Mouse (Mus musculus) forebrain, embryonic 16.5 days (tissue): ENCODE results near the gene Speer4b. TPM values are rescaled to one million over a fixed set of nuclear protein-coding genes. Genes with fewer than 3 reads are reported as not detected.
"Not testable (repeated sequence)": the region's sequence is repeated elsewhere in the genome, so short reads cannot be mapped to it uniquely, and the experiment has no call there.

Source experiments
- ATAC-seq: fragments of 200-750 bp; cut with Nextera tagmentation; 2 replicates; pipeline ENCODE4 v1.8.0; 2017; ENCODE audit warnings: mild to moderate bottlenecking, moderate library complexity
- H3K27ac ChIP-seq: fragments of 300-500 bp; sonication (generic); 2 replicates; pipeline ENCODE4 v1.5.1; 2014; ENCODE audit warnings: low read length, control low read depth
- H3K27me3 ChIP-seq: fragments of 300-500 bp; sonication (generic); replicated peaks from 2 replicates; pipeline ENCODE4 v1.6.1; 2014; ENCODE audit warnings: low read length; ENCODE audit not compliant: control insufficient read depth, insufficient read depth
- H3K36me3 ChIP-seq: fragments of 300-500 bp; sonication (generic); 2 replicates; pipeline ENCODE4 v1.6.1; 2014; ENCODE audit not compliant: control insufficient read depth, insufficient read depth
- H3K4me1 ChIP-seq: fragments of 300-500 bp; sonication (generic); replicated peaks from 2 replicates; pipeline ENCODE4 v1.6.1; 2014; ENCODE audit warnings: low read length; ENCODE audit not compliant: control insufficient read depth, insufficient read depth
- H3K4me2 ChIP-seq: fragments of 300-500 bp; sonication (generic); 2 replicates; pipeline ENCODE4 v1.6.1; 2014; ENCODE audit warnings: mild to moderate bottlenecking, low read length, control low read depth
- H3K4me3 ChIP-seq: fragments of 300-500 bp; sonication (generic); replicated peaks from 2 replicates; pipeline ENCODE4 v1.5.1; 2014; ENCODE audit warnings: mild to moderate bottlenecking, low read length, control low read depth
- H3K9ac ChIP-seq: fragments of 300-500 bp; sonication (generic); replicated peaks from 2 replicates; pipeline ENCODE4 v1.6.1; 2014; ENCODE audit warnings: low read depth, low read length, control low read depth
- H3K9me3 ChIP-seq: fragments of 300-500 bp; sonication (generic); 2 replicates; pipeline ENCODE4 v1.6.1; 2016; ENCODE audit warnings: low read length; ENCODE audit not compliant: control insufficient read depth
- WGBS: fragments of 180-500 bp; shearing (Covaris S2); extraction: QIAGEN DNeasy Blood & Tissue Kit; methylation state at CpG from one replicate; pipeline ENCODE4 v1.1.7; 2014; 5-methylcytosine and 5-hydroxymethylcytosine counted together
- polyA plus RNA-seq: library from polyadenylated mRNA; unstranded; fragments of >200 nt; fragmentation: Nextera tagmentation; extraction: Ambion mirVana; gene quantifications from 2 replicates; pipeline ENCODE4 v1.2.1, GENCODE M21; 2015

Speer4b gene
- polyA plus RNA-seq: 0.72 TPM in 1 of 2 replicates, not detected in the other

DNA sequence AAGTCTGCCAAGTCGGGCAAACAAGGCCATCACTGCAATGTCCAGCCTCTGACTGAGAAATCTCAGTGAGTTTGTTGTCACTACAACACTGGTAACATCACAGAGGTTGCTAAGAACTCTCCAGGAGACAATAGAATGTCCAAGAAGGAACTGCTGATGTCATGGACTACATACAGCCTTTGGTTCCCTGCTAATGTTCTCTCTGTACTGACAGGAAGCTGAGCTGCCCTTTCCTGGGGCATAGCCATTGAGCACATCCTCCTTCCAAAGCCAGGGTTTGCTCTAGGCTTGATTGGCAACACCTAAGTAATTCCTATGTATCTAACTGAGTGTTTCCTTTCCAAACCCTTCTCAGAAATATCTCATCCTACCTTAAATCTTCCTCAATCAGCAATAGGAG is at the start of gene Speer4b:
Gene Speer4b (minus strand): TSS at position 101 of the 400 bp plus-strand sequence.
- H3K36me3 ChIP-seq, H3K9ac ChIP-seq, H3K9me3 ChIP-seq, H3K27me3 ChIP-seq, H3K27ac ChIP-seq, H3K4me2 ChIP-seq, H3K4me3 ChIP-seq, ATAC-seq, H3K4me1 ChIP-seq: not testable (repeated sequence)
- WGBS: 58% methylated on average over 1 of the region's 1 CpGs

DNA sequence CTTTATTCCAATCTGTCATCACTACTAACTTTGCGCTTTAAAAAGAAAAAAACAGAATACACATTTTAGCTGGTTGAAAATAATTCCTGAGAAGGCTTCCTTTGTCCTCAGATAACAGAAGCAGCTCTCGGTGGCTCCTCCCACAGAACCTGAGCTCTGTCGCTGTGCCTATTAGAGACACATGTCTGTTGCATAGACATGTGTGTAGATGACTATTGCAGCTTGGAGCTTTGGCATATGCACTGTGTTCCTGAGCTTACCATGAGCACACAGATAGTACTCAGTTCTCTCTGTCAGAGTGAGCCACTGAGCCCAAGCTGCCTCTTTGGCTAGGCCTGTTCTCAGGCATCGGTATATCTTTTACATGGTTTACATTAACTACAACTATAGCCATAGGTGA is 48.1 kb upstream of the Speer4b start:
- no peak for ATAC-seq
- WGBS: 88% methylated on average over 4 of the region's 4 CpGs
- Histone ChIP-seq H3K27me3 (no peaks in the 10 kb centered on the region), H3K36me3 (no peaks in the 10 kb centered on the region), H3K9me3 (no peaks in the 10 kb centered on the region), H3K4me2 (no peak overlapping the region), H3K4me3 (no peak overlapping the region), H3K4me1 (no peaks in the 10 kb centered on the region), H3K27ac (no peak overlapping the region), H3K9ac (no peak overlapping the region)

DNA sequence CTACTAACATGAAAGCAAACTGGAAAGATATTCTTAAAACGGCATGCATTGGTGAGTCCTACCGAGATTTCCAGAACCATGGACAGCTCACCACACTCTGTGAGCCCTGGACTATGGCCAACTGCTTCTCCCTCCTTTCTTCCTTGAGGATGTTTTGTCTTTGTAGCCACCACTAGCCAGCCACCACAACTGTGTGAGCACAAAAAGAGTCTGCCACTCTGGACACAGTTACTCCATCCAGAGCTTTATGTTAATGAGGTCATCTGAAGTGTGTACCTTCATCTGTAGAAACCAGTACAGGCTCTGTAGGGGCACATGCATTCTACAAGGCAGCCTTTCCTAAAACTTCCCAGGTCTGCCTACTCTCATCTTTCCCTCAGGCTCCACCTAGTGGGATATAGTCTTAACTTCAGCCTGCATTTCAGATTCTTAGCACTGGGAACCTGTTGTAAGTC is 43.6 kb upstream of the Speer4b start:
- Histone ChIP-seq H3K27me3 (no peaks in the 10 kb centered on the region), H3K4me2 (no peak overlapping the region), H3K9me3 (no peaks in the 10 kb centered on the region), H3K9ac (no peak overlapping the region), H3K36me3 (no peaks in the 10 kb centered on the region), H3K27ac (no peak overlapping the region), H3K4me1 (no peaks in the 10 kb centered on the region), H3K4me3 (no peak overlapping the region)
- ATAC-seq: peak; percentile 86
- 12% methylated on average over 2 of the region's 2 CpGs for WGBS

DNA sequence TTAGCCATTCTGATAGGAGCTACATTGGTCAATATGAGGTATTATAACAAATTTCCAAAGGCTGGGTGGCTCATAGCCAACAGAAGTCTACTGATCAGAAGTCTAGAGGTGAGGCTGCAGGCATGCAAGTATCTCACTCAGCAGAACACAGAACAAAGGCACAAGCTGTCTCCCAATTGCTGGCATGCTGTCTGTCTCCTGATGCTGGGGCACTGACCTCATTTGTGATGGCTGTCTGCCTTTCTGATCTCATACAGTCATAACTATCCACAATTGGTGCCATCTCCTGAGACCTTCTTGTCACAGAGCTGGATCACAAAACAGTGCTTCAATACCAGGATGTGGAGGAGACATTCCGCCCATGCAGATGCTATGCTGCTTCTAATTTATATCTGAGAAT is 25.7 kb upstream of the Speer4b start:
- Histone ChIP-seq H3K4me3 (no peak overlapping the region), H3K9me3 (no peaks in the 10 kb centered on the region), H3K9ac (no peak overlapping the region), H3K4me1 (no peaks in the 10 kb centered on the region), H3K27ac (no peak overlapping the region), H3K27me3 (no peaks in the 10 kb centered on the region), H3K36me3 (no peaks in the 10 kb centered on the region), H3K4me2 (no peak overlapping the region)
- no peak for ATAC-seq
- WGBS: 97% methylated on average over 1 of the region's 1 CpGs

DNA sequence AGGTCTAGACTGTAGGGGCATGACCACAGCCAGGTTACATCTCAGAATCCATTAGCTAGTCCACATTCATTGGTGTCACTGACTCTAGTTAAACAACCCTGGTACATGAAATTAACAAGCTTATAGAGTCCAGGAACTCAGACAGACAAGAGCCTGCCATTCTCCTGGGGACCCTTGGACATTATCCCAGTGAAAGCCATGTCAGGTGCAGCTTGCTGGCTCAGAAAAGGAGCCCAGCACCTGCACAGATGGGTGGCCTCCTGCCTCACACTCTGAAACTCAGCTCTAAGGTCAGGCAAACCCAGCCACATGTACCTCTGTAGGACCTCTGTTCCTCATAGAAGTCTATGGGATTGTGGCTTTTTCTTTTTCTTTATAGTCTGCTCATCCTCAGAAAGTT is 17.5 kb upstream of the Speer4b start:
- Histone ChIP-seq H3K36me3 (no peaks in the 10 kb centered on the region), H3K27ac (no peak overlapping the region), H3K4me3 (no peak overlapping the region), H3K4me1 (no peaks in the 10 kb centered on the region), H3K27me3 (no peaks in the 10 kb centered on the region), H3K4me2 (no peak overlapping the region), H3K9me3 (no peaks in the 10 kb centered on the region), H3K9ac (no peak overlapping the region)
- no peak for ATAC-seq

DNA sequence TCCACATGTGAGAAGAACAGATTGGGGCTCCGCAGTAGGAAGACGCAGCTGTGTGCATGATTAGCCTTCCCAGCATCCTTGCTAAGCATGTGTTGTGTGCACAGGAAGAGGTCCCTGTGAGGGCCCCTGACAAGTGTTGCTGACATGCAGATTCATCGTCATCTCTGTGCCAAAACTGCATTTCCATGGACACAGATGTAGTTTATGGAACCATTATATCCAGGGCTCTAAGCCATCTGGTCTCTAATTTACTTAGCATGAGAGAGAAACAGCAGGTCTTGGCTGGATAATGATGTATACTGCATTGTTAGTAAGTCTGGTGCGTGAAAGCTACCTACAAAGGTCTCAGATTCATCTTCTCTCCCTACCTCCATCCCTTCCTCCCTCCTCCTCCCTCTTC is 10.3 kb downstream of the Speer4b start:
- Histone ChIP-seq H3K27ac (no peak overlapping the region), H3K36me3 (no peaks in the 10 kb centered on the region), H3K27me3 (no peaks in the 10 kb centered on the region), H3K9ac (no peak overlapping the region), H3K4me2 (no peak overlapping the region), H3K9me3 (no peaks in the 10 kb centered on the region), H3K4me3 (no peak overlapping the region), H3K4me1 (no peaks in the 10 kb centered on the region)
- ATAC-seq: no peak
- WGBS: 70% methylated on average over 4 of the region's 4 CpGs

DNA sequence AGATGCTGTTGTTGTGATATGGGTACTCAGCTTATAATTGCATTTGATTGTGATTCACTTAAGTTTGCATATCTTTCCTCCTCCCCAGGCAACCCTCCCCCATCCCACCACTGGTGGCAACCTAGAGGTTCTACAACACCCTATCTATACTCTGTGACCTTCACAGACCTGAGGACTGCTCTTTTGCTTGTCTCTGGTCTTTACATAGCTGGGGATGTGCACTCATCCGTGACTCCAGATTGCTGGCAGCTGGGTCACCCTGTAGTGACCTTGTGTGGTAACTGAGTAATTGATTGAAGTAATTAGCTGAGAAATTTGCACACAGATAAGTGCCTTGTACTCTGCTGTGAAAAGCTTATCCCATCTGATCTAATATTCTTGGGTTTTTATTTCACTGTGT is 15.1 kb downstream of the Speer4b start:
- Histone ChIP-seq H3K36me3 (no peaks in the 10 kb centered on the region), H3K9me3 (no peaks in the 10 kb centered on the region), H3K4me2 (no peak overlapping the region), H3K9ac (no peak overlapping the region), H3K4me1 (no peaks in the 10 kb centered on the region), H3K27ac (no peak overlapping the region), H3K27me3 (no peaks in the 10 kb centered on the region), H3K4me3 (no peak overlapping the region)
- no peak for ATAC-seq
- 28% methylated on average over 1 of the region's 1 CpGs for WGBS

DNA sequence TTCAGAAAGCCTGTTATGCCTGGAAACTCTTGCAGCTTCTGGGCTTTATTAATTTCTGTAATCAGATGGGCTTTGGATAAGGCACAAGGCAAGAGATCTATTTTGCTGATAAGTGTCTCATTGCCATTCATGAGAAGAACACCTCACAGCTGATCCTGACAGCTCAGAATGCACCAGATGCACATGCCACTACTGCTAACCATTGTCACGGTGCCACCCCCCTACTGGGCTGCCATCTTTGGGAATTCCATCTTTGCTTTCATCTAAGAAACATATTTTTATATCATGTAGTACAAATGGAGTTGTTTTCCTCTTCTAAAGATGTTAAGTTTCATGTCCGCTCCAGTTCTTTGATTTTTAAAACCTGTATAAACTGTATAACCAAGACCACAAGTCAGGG is 19.5 kb downstream of the Speer4b start:
- Histone ChIP-seq H3K4me1 (no peaks in the 10 kb centered on the region), H3K4me3 (no peak overlapping the region), H3K27me3 (no peaks in the 10 kb centered on the region), H3K9me3 (no peaks in the 10 kb centered on the region), H3K36me3 (no peaks in the 10 kb centered on the region), H3K9ac (no peak overlapping the region), H3K4me2 (no peak overlapping the region), H3K27ac (no peak overlapping the region)
- ATAC-seq: no peak
- 80% methylated on average over 2 of the region's 2 CpGs for WGBS

DNA sequence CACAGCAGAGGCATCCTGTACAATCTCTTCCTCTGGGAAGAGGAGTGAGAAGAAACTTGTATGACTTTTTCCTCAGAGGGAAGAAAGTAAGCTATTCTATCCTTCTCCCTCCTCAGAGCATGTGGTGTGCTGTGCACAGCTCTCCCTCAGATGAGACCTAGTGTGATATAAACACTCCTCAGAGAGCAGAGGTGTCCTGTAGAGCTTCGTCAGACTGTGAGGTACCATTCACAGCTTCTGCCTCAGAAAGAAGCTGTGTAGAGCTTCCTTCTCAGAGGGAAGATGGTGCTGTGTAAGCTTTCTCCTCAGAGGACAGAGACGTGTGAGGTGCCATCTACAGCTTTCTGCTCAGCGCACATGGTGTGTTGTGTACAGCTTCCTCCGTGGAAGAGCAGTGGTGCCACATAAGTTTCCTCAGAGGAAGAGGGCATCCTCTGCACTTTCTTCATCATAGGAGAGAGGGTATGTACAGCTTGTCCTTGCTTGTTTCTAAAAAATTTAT is 26.2 kb downstream of the Speer4b start:
- Histone ChIP-seq H3K27ac (no peak overlapping the region), H3K9ac (no peak overlapping the region), H3K27me3 (no peaks in the 10 kb centered on the region), H3K4me3 (no peak overlapping the region), H3K4me1 (no peaks in the 10 kb centered on the region), H3K9me3 (no peaks in the 10 kb centered on the region), H3K36me3 (no peaks in the 10 kb centered on the region), H3K4me2 (no peak overlapping the region)
- no peak for ATAC-seq
- whole genome bisulfite sequencing: 79% methylated on average over 4 of the region's 4 CpGs

DNA sequence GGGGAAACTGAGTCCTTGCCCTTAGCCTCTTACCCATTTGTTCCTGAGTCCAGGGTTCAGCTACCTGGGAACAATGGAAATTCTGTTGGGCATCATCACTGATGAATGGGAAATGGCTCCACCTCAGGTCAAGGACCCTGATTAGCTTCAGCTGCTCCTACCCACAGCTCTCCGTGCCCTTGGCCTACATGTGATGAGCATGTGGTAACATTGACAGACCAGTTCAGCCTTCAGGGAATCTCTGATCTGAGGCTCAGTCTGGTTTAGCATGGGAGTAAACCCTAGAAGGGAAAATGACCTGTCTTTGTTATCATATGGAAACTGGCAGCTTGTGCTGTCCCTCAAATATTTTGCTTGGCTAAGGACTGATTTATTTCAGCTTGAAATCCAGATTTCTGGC is 43.6 kb downstream of the Speer4b start:
- ATAC-seq: no peak
- 86% methylated on average over 1 of the region's 1 CpGs for WGBS
- Histone ChIP-seq H3K4me3 (no peak overlapping the region), H3K36me3 (no peaks in the 10 kb centered on the region), H3K9me3 (no peaks in the 10 kb centered on the region), H3K9ac (no peak overlapping the region), H3K27ac (no peak overlapping the region), H3K4me1 (no peaks in the 10 kb centered on the region), H3K4me2 (no peak overlapping the region), H3K27me3 (no peaks in the 10 kb centered on the region)
